ENCODE assay signal across 22 mouse cellular contexts in genomic region chr9:45929285-45929684, GRCm38 (mm10). TPM values are rescaled to one million over a fixed set of nuclear protein-coding genes. Genes with fewer than 3 reads are reported as not detected.
"Had no signal": no experiment of that assay in that cellular context is flagged by ENCODE, and none has a peak within 500 bp of the region (broad histone marks: within the 10 kb centered on the region; RNA-seq: fewer than 3 reads in every experiment).

No protein-coding gene starts in this region.

- H3K4me1 ChIP-seq: intestine, embryonic 15.5 days; limb, embryonic 10.5 days; limb, embryonic 12.5 days had no signal

- H3K27ac ChIP-seq: heart, adult 2 months; heart, embryonic 10.5 days; hindbrain, embryonic 10.5 days; hindbrain, embryonic 12.5 days; hindbrain, embryonic 14.5 days; intestine, embryonic 15.5 days; layer of hippocampus, adult 2 months; left cerebral cortex, adult 2 months; limb, embryonic 10.5 days; limb, embryonic 12.5 days; liver, embryonic 13.5 days had no signal

- H3K4me2 ChIP-seq: heart, embryonic 12.5 days; hindbrain, embryonic 12.5 days; hindbrain, embryonic 14.5 days; intestine, embryonic 15.5 days; limb, embryonic 12.5 days; liver, embryonic 11.5 days; liver, embryonic 13.5 days had no signal

- H3K27me3 ChIP-seq: heart, embryonic 12.5 days; hindbrain, embryonic 12.5 days; intestine, embryonic 15.5 days; limb, embryonic 12.5 days; liver, embryonic 13.5 days had no signal

- H3K4me3 ChIP-seq: heart, adult 2 months; heart, embryonic 10.5 days; heart, embryonic 12.5 days; hindbrain, embryonic 10.5 days; hindbrain, embryonic 12.5 days; intestine, embryonic 15.5 days; layer of hippocampus, adult 2 months; left cerebral cortex, adult 2 months; limb, embryonic 10.5 days; limb, embryonic 12.5 days; liver, embryonic 13.5 days had no signal

- DNase-seq: gastrocnemius, postnatal 10 days; heart, adult 2 months; heart, postnatal 10 days; heart, postnatal 4 days; kidney, adult 18-20 months; kidney, adult 8-10 months; kidney, postnatal 10 days; kidney, postnatal 4 days; liver; liver, embryonic 13.5 days had no signal

RNA-seq across cellular contexts. Expression of gene Tagln, which starts 6.6 kb away (rescaled TPM):
- total RNA-seq: granulocyte monocyte progenitor cell, adult 5-6 weeks had no signal
